Mouse (Mus musculus) stomach, adult 2 months (tissue): Measurements from ENCODE around the gene Map3k9. TPM values are rescaled to one million over a fixed set of nuclear protein-coding genes. Genes with fewer than 3 reads are reported as not detected.

Experiments
- polyA plus RNA-seq: library from polyadenylated mRNA; depleted of rRNA; stranded (reverse); fragments of >200 nt; gene quantifications from 2 replicates; pipeline ENCODE4 v1.2.3, GENCODE M21; 2012; rRNA removed

Map3k9 gene
- polyA plus RNA-seq = 4.7 and 5.9 TPM in 2 replicates

GRCm38 (mm10) chr12:81781105-81781909 is at the start of gene Map3k9:
Gene Map3k9, minus strand, starts transcription at chr12:81781175.

Other genes with a start within 250 kb of the Map3k9 start
- gene Gm20498, start 248.3 kb downstream of the Map3k9 start, polyA plus RNA-seq = 0.88 and 1.4 TPM in 2 replicates
- gene Synj2bp, start 248.3 kb downstream of the Map3k9 start, polyA plus RNA-seq = 6.0 and 6.8 TPM in 2 replicates
- not detected in 2 replicates for gene Adam21, start 212.7 kb downstream of the Map3k9 start, polyA plus RNA-seq
- 0.91 and 1.1 TPM in 2 replicates for gene Med6, start 186.2 kb downstream of the Map3k9 start, polyA plus RNA-seq
- gene Ttc9, start 149.9 kb downstream of the Map3k9 start, polyA plus RNA-seq = 1.2 and 1.4 TPM in 2 replicates
- gene Pcnx, start 78.8 kb upstream of the Map3k9 start, polyA plus RNA-seq = 5.6 and 6.3 TPM in 2 replicates